Mouse (Mus musculus) cerebellum, adult 18-20 months (tissue): ENCODE results near the gene Alpi.

ENCODE experiments used
- DNase-seq, 2 experiments: peaks; one replicate each; pipeline ENCODE4 v3.0.0; 2021

Alpi gene

DNA sequence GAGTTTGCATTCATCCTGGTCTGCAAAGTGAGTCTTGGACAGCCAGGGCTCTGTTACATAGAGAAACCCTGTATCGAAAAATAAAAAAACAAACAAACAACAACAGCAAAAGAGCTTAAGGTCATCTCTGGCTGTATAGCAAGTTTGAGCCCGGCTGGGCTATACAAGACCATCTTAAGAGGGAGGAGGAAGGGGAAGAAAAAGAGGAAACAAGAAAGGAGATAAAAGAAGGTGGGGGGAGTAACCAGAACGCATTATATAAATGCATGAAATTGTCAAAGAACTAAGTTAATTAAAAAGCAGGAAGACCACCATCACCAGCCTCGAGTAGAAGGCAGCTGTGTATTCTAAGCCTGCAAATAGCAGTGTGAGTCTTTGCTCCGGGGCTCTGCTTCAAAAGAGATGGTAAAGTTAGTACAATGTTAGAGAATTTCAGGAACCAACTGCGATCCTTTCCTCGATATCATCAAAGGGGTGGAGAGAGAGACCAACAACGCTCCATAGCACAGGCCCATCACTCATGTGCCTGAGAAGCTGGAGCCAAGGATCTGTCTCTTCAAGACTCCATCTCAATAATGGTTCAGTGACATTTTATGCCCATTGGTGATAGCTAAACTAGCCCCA is 42.3 kb downstream of the Alpi start:
- no peak for DNase-seq

DNA sequence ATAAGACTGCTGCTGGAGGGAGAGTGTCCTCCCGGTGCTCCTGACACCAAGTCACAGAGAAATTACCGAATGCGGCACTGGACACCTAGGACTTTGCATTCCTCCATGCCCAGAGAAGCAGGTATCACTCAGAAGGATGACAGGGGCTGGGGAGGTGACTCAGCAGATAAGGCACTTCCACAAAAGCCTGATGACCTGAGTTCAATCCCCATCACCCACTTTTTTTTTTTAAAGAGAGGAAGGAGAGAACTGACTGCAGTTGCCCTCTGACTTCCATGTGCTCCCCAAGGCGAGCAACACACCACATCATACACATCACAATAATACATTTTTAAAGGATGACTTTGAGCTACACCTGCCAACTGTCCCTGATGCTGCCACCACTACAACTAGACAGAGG is 44.3 kb downstream of the Alpi start:
- no peak for DNase-seq

DNA sequence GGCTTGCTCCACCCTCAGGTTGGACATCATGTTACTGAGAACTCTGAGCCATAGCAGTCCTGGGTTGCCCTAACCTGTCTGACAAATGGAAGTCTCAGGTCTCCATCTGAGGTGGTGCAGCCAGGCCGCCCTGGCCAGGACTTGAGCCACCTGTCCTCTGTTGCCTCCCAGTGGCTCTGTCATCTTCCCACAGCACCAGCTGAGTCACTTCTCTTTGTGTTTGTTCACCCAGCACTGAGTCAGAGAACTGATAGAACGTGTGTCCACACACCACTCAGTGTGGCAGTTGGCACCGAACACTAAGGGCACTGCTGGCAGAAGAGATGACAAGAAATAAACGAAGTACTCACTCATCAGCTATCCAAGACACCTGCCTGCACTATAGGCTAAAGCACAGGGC is 50.0 kb downstream of the Alpi start:
- DNase-seq, result no peak

DNA sequence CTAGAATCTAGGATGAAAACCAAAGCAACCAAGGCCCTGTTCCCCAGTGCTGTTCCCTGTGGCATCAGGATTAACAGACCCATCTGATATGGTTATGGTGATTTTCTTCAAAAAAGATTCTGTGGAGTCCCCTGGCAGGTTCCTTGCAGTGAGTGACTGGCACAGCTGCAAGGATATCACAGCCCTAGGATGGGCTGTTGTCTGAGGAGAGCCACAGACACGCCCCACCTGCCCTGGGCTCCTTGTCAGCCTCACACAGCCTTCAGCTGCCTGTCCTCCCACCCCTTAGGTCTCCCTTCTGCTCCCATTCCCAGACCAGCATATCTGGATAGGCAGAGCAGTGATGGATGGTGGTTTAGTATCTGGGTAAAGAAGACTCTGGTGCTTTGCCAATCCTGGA is 50.7 kb downstream of the Alpi start:
- no peak for DNase-seq

DNA sequence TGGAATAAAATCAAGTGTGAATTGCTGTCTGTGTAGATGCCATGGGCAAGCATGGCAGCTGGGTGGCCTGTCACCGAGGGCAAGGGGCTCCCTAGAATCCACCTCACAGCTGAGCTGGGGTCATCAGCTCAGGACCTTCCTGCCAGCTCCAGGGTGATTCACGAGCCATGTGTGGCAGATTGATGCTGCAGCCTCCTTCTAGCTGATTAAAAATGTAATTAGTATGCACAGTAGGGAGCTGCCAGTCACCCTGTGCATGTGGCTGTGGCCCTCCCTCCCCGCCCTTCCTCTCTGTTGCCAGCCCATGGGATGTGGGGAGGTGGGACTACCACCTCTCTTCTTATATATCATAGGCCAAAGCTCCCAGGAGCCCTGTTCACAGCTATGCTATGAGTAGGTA is 51.3 kb downstream of the Alpi start:
- no peak for DNase-seq
